Mouse (Mus musculus): ENCODE results near the gene Plk5. TPM values are rescaled to one million over a fixed set of nuclear protein-coding genes. Genes with fewer than 3 reads are reported as not detected.

Gene Plk5
- polyA plus RNA-seq, 1 experiment from 2014 or later, result 11.0 TPM

- WGBS, result 0% methylated on average over 39 of the region's 42 CpGs
- ATAC-seq, result no peak
Observed at GRCm38 (mm10) chr10:80348244-80348781, 7.9 kb upstream of the Plk5 start, which contains the start of gene Adamtsl5. TSS of gene Adamtsl5 (minus strand) at chr10:80348412.

GRCm38 (mm10) chr10:80348981-80349380, 7.3 kb upstream of the Plk5 start:
- no peak for ATAC-seq
- Histone ChIP-seq H3K4me1 (ENCODE audit: control insufficient read depth, insufficient read depth, low read depth, low read length) (no peaks in the 10 kb centered on the region; the same call in 1 of the 2 replicates), H3K9ac (ENCODE audit: low read depth, low read length) (no peak overlapping the region), H3K9me3 (ENCODE audit: control insufficient read depth, low read length) (no peaks in the 10 kb centered on the region), H3K27me3 (replicated peaks; ENCODE audit: control insufficient read depth, insufficient read depth, low read length) (peaks cover 65% of the 10 kb centered on the region), H3K4me3 (ENCODE audit: low read length) (no peak overlapping the region), H3K36me3 (ENCODE audit: control insufficient read depth, insufficient read depth, low read length) (no peaks in the 10 kb centered on the region), H3K27ac (ENCODE audit: low read depth, low read length) (no peak overlapping the region), H3K4me2 (ENCODE audit: low read length) (no peak overlapping the region)
- WGBS, result 14% methylated on average over 26 of the region's 26 CpGs

More at GRCm38 (mm10) chr10:80348244-80348781, 7.9 kb upstream of the Plk5 start, which contains the start of gene Adamtsl5:
- H3K4me3 ChIP-seq (ENCODE audit: low read length), result peak within 1 kb of the TSS; percentile 19
- no peaks in the 10 kb centered on the region for H3K36me3 ChIP-seq (ENCODE audit: control insufficient read depth, insufficient read depth, low read length)
- H3K27ac ChIP-seq (ENCODE audit: low read depth, low read length), result no peak within 1 kb of the TSS
- H3K9ac ChIP-seq (ENCODE audit: low read depth, low read length), result no peak within 1 kb of the TSS
- H3K9me3 ChIP-seq (ENCODE audit: control insufficient read depth, low read length), result no peaks in the 10 kb centered on the region
- peaks cover 4% of the 10 kb centered on the region for H3K4me1 ChIP-seq (ENCODE audit: control insufficient read depth, insufficient read depth, low read depth, low read length)
- H3K4me2 ChIP-seq (ENCODE audit: low read length), result peak within 1 kb of the TSS; percentile 34
- peaks cover 70% of the 10 kb centered on the region for H3K27me3 ChIP-seq (replicated peaks; ENCODE audit: control insufficient read depth, insufficient read depth, low read length)

GRCm38 (mm10) chr10:80350292-80350691, 6.0 kb upstream of the Plk5 start:
- no peaks in the 10 kb centered on the region for H3K9me3 ChIP-seq (ENCODE audit: control insufficient read depth, low read length)
- H3K36me3 ChIP-seq (ENCODE audit: control insufficient read depth, insufficient read depth, low read length), result no peaks in the 10 kb centered on the region
- no peaks in the 10 kb centered on the region; the same call in 1 of the 2 replicates for H3K4me1 ChIP-seq (ENCODE audit: control insufficient read depth, insufficient read depth, low read depth, low read length)
- H3K27ac ChIP-seq (ENCODE audit: low read depth, low read length), result no peak overlapping the region
- H3K9ac ChIP-seq (ENCODE audit: low read depth, low read length), result no peak overlapping the region
- peaks cover 60% of the 10 kb centered on the region for H3K27me3 ChIP-seq (replicated peaks; ENCODE audit: control insufficient read depth, insufficient read depth, low read length)
- no peak overlapping the region for H3K4me3 ChIP-seq (ENCODE audit: low read length)
- ATAC-seq, result 0 out of 2 replicates have a peak, but pooled peaks have one; percentile 65
- H3K4me2 ChIP-seq (ENCODE audit: low read length), result no peak overlapping the region
- WGBS, result 2% methylated on average over 7 of the region's 7 CpGs

- H3K4me3 ChIP-seq (ENCODE audit: low read length), result no peak overlapping the region
- no peak overlapping the region for H3K27ac ChIP-seq (ENCODE audit: low read depth, low read length)
- 15% methylated on average over 11 of the region's 11 CpGs for whole genome bisulfite sequencing
- ATAC-seq, result no peak
- no peak overlapping the region for H3K4me2 ChIP-seq (ENCODE audit: low read length)
- H3K36me3 ChIP-seq (ENCODE audit: control insufficient read depth, insufficient read depth, low read length), result no peaks in the 10 kb centered on the region
- H3K9me3 ChIP-seq (ENCODE audit: control insufficient read depth, low read length), result no peaks in the 10 kb centered on the region
- no peak overlapping the region for H3K9ac ChIP-seq (ENCODE audit: low read depth, low read length)
- H3K4me1 ChIP-seq (ENCODE audit: control insufficient read depth, insufficient read depth, low read depth, low read length), result peaks cover 13% of the 10 kb centered on the region
- H3K27me3 ChIP-seq (replicated peaks; ENCODE audit: control insufficient read depth, insufficient read depth, low read length), result peaks cover 64% of the 10 kb centered on the region
Observed at GRCm38 (mm10) chr10:80351896-80352295, 4.4 kb upstream of the Plk5 start.

GRCm38 (mm10) chr10:80352727-80353126, 3.5 kb upstream of the Plk5 start:
- no peaks in the 10 kb centered on the region for H3K36me3 ChIP-seq (ENCODE audit: control insufficient read depth, insufficient read depth, low read length)
- no peak overlapping the region for H3K4me3 ChIP-seq (ENCODE audit: low read length)
- WGBS, result 60% methylated on average over 8 of the region's 8 CpGs
- peaks cover 65% of the 10 kb centered on the region for H3K27me3 ChIP-seq (replicated peaks; ENCODE audit: control insufficient read depth, insufficient read depth, low read length)
- H3K4me2 ChIP-seq (ENCODE audit: low read length), result no peak overlapping the region
- H3K27ac ChIP-seq (ENCODE audit: low read depth, low read length), result no peak overlapping the region
- H3K4me1 ChIP-seq (ENCODE audit: control insufficient read depth, insufficient read depth, low read depth, low read length), result peaks cover 15% of the 10 kb centered on the region
- H3K9ac ChIP-seq (ENCODE audit: low read depth, low read length), result no peak overlapping the region
- no peaks in the 10 kb centered on the region for H3K9me3 ChIP-seq (ENCODE audit: control insufficient read depth, low read length)
- no peak for ATAC-seq

- Histone ChIP-seq H3K36me3 (ENCODE audit: control insufficient read depth, insufficient read depth, low read length) (no peaks in the 10 kb centered on the region), H3K9ac (ENCODE audit: low read depth, low read length) (no peak overlapping the region), H3K27me3 (replicated peaks; ENCODE audit: control insufficient read depth, insufficient read depth, low read length) (peaks cover 66% of the 10 kb centered on the region), H3K9me3 (ENCODE audit: control insufficient read depth, low read length) (no peaks in the 10 kb centered on the region), H3K4me3 (ENCODE audit: low read length) (no peak overlapping the region), H3K4me2 (ENCODE audit: low read length) (no peak overlapping the region; the same call in 1 of the 2 replicates), H3K27ac (ENCODE audit: low read depth, low read length) (no peak overlapping the region), H3K4me1 (ENCODE audit: control insufficient read depth, insufficient read depth, low read depth, low read length) (peaks cover 20% of the 10 kb centered on the region)
- 4% methylated on average over 9 of the region's 9 CpGs for WGBS
- ATAC-seq, result no peak
Observed at GRCm38 (mm10) chr10:80355431-80355830, 828 bp upstream of the Plk5 start.

GRCm38 (mm10) chr10:80356737-80357136, 478 bp downstream of the Plk5 start:
- Histone ChIP-seq H3K9me3 (ENCODE audit: control insufficient read depth, low read length) (no peaks in the 10 kb centered on the region), H3K4me3 (ENCODE audit: low read length) (peak overlapping the region; percentile 45), H3K4me1 (ENCODE audit: control insufficient read depth, insufficient read depth, low read depth, low read length) (peaks cover 20% of the 10 kb centered on the region), H3K36me3 (ENCODE audit: control insufficient read depth, insufficient read depth, low read length) (no peaks in the 10 kb centered on the region), H3K4me2 (ENCODE audit: low read length) (peak overlapping the region; percentile 84), H3K9ac (ENCODE audit: low read depth, low read length) (peak overlapping the region; percentile 54), H3K27me3 (replicated peaks; ENCODE audit: control insufficient read depth, insufficient read depth, low read length) (peaks cover 68% of the 10 kb centered on the region), H3K27ac (ENCODE audit: low read depth, low read length) (no peak overlapping the region)
- 2% methylated on average over 34 of the region's 34 CpGs for WGBS
- peak; percentile 51 for ATAC-seq

- Histone ChIP-seq H3K4me2 (ENCODE audit: low read length) (peak overlapping the region; percentile 70), H3K9ac (ENCODE audit: low read depth, low read length) (no peak overlapping the region; the same call in 1 of the 2 replicates), H3K27ac (ENCODE audit: low read depth, low read length) (no peak overlapping the region), H3K36me3 (ENCODE audit: control insufficient read depth, insufficient read depth, low read length) (no peaks in the 10 kb centered on the region), H3K4me3 (ENCODE audit: low read length) (peak overlapping the region; percentile 41), H3K4me1 (ENCODE audit: control insufficient read depth, insufficient read depth, low read depth, low read length) (peaks cover 20% of the 10 kb centered on the region), H3K27me3 (replicated peaks; ENCODE audit: control insufficient read depth, insufficient read depth, low read length) (peaks cover 65% of the 10 kb centered on the region), H3K9me3 (ENCODE audit: control insufficient read depth, low read length) (no peaks in the 10 kb centered on the region)
- WGBS, result 35% methylated on average over 7 of the region's 7 CpGs
- peak; percentile 29 for ATAC-seq
Observed at GRCm38 (mm10) chr10:80357336-80357735, 1.1 kb downstream of the Plk5 start.

GRCm38 (mm10) chr10:80357994-80358639, 1.9 kb downstream of the Plk5 start:
- H3K4me2 ChIP-seq (ENCODE audit: low read length), result peak overlapping the region; percentile 70
- peaks cover 20% of the 10 kb centered on the region for H3K4me1 ChIP-seq (ENCODE audit: control insufficient read depth, insufficient read depth, low read depth, low read length)
- WGBS, result 7% methylated on average over 30 of the region's 31 CpGs
- no peaks in the 10 kb centered on the region for H3K36me3 ChIP-seq (ENCODE audit: control insufficient read depth, insufficient read depth, low read length)
- H3K9me3 ChIP-seq (ENCODE audit: control insufficient read depth, low read length), result no peaks in the 10 kb centered on the region
- H3K9ac ChIP-seq (ENCODE audit: low read depth, low read length), result peak overlapping the region; percentile 61
- peak overlapping the region; percentile 41 for H3K4me3 ChIP-seq (ENCODE audit: low read length)
- H3K27ac ChIP-seq (ENCODE audit: low read depth, low read length), result no peak overlapping the region
- peak; percentile 63 for ATAC-seq
- H3K27me3 ChIP-seq (replicated peaks; ENCODE audit: control insufficient read depth, insufficient read depth, low read length), result peaks cover 59% of the 10 kb centered on the region

All from hindbrain, embryonic 16.5 days (tissue).